Mouse (Mus musculus) neural tube, embryonic 14.5 days (tissue): ENCODE data around the gene Ppm1d. TPM values are rescaled to one million over a fixed set of nuclear protein-coding genes. Genes with fewer than 3 reads are reported as not detected.

Source experiments
- ATAC-seq: fragments of 200-750 bp; cut with Nextera tagmentation; 2 replicates; pipeline ENCODE4 v1.8.0; 2017; ENCODE audit warnings: low read depth, mild to moderate bottlenecking, moderate TSS enrichment, moderate library complexity
- H3K27ac ChIP-seq: fragments of 300-500 bp; sonication (generic); 2 replicates; pipeline ENCODE4 v1.5.1; 2014; ENCODE audit warnings: low read depth, mild to moderate bottlenecking, control low read depth, low read length, moderate library complexity, mixed read lengths
- H3K27me3 ChIP-seq: fragments of 300-500 bp; sonication (generic); 2 replicates; pipeline ENCODE4 v1.6.1; 2014; ENCODE audit warnings: low read length; ENCODE audit not compliant: control insufficient read depth, insufficient read depth
- H3K36me3 ChIP-seq: fragments of 300-500 bp; sonication (generic); 2 replicates; pipeline ENCODE4 v1.6.1; 2014; ENCODE audit warnings: low read length, mixed read lengths; ENCODE audit not compliant: control insufficient read depth, insufficient read depth
- H3K4me1 ChIP-seq: fragments of 300-500 bp; sonication (generic); 2 replicates; pipeline ENCODE4 v1.6.1; 2014; ENCODE audit warnings: low read length; ENCODE audit not compliant: control insufficient read depth, insufficient read depth
- H3K4me2 ChIP-seq: fragments of 300-500 bp; sonication (generic); 2 replicates; pipeline ENCODE4 v1.6.1; 2014; ENCODE audit warnings: mild to moderate bottlenecking, low read depth, low read length, control low read depth
- H3K4me3 ChIP-seq: fragments of 300-500 bp; sonication (generic); 2 replicates; pipeline ENCODE4 v1.5.1; 2014; ENCODE audit warnings: low read depth, low read length, control low read depth, mixed read lengths
- H3K9ac ChIP-seq: fragments of 300-500 bp; sonication (generic); replicated peaks from 2 replicates; pipeline ENCODE4 v1.6.1; 2014; ENCODE audit warnings: low read depth, mild to moderate bottlenecking, control low read depth, low read length, mixed read lengths
- H3K9me3 ChIP-seq: fragments of 300-500 bp; sonication (generic); 2 replicates; pipeline ENCODE4 v1.6.1; 2016; ENCODE audit warnings: low read length; ENCODE audit not compliant: control insufficient read depth
- WGBS: fragments of 180-500 bp; shearing (Covaris S2); extraction: QIAGEN DNeasy Blood & Tissue Kit; methylation state at CpG from one replicate; pipeline ENCODE4 v1.1.7; 2014; 5-methylcytosine and 5-hydroxymethylcytosine counted together
- polyA plus RNA-seq: library from polyadenylated mRNA; unstranded; fragments of >200 nt; fragmentation: Nextera tagmentation; extraction: Ambion mirVana; gene quantifications from 2 replicates; pipeline ENCODE4 v1.2.1, GENCODE M21; 2014

The Ppm1d gene
- polyA plus RNA-seq, 1 experiment from 2014 or later = 19.5 TPM

DNA sequence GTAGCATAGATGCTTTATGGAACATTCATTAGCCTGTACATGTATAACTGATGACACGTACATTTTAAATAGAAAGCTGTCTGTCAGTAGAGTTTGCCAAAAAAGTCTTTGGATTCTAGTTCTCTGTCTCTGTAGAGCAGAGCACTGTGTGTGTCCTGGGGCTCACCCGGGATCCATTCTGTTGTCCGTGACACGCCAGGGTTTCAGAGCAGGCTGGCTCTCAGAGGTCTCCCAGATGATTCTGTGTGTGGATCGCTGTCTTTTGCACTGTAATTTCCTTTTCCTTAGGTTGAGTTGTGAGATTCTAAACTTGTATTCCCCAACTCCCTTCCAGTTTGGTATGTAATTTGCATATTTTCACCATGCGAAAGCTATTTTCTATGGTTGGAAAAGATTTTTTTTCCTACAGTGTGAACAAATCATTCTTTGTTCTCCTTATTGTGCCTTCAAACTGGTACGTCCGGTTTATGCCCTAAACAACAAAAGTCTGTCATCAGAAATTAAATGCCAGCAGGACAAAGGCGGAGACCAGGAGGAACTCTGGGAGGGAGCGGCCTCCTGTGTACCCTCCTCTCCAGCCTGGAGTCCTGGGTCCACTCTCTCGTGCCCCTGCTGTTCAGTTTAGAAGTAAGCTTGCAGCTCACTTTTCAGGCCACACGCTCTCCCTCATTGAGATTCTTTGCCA lies 81.3 kb downstream of the Ppm1d start:
- no peak for ATAC-seq
- no peak overlapping the region for H3K27ac ChIP-seq

DNA sequence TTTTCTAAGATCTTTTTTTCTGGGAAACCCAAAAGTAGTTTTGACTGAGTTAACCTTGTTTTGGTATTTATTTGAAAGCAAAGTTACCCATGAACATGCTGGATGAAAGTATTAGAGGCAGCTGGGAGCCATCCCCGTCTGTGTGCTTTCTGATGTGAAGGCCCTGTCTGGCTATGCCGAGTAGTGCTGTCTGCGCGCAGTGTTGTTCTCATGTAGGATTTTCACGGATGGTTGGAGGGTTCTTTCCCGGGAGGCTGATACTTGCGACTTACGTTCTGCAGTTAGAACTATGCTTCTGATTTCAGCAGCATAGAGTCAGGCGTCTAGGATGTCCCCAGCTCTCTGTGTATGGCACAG lies 81.8 kb downstream of the Ppm1d start:
- H3K27me3 ChIP-seq = no peaks in the 10 kb centered on the region
- no peak overlapping the region for H3K27ac ChIP-seq
- ATAC-seq = no peak
- H3K9me3 ChIP-seq = no peaks in the 10 kb centered on the region
- H3K4me2 ChIP-seq = no peak overlapping the region
- H3K9ac ChIP-seq = no peak overlapping the region
- no peaks in the 10 kb centered on the region for H3K36me3 ChIP-seq
- no peaks in the 10 kb centered on the region for H3K4me1 ChIP-seq
- no peak overlapping the region for H3K4me3 ChIP-seq
- 37% methylated on average over 9 of the region's 9 CpGs for WGBS

More for the DNA sequence above, 81.3 kb downstream of the Ppm1d start:
- Histone ChIP-seq H3K27me3 (no peaks in the 10 kb centered on the region), H3K4me3 (no peak overlapping the region), H3K4me1 (no peaks in the 10 kb centered on the region), H3K9me3 (no peaks in the 10 kb centered on the region), H3K36me3 (no peaks in the 10 kb centered on the region), H3K9ac (no peak overlapping the region), H3K4me2 (no peak overlapping the region)
- WGBS = 31% methylated on average over 12 of the region's 12 CpGs

DNA sequence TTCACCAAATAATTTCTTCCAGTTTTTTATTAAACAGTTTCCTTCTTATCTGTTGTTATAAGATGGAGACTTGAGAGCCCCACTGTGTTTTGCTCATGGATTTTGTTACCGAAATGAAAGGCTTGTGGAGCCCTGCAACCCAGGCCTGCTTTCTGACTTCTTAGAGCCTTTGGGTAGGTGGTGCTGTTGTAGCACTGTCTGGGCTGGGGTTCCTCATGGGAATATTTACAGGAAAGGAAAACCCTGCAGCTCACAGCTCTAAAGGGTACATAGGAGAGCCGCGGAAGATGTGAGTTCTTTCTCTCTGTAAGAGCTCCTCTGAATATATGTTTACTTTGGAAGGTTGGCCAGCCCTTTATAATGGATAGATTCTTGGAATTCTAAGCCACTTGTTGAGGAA lies 82.9 kb downstream of the Ppm1d start:
- no peak for ATAC-seq
- H3K4me1 ChIP-seq = no peaks in the 10 kb centered on the region
- H3K27me3 ChIP-seq = no peaks in the 10 kb centered on the region
- no peak overlapping the region for H3K9ac ChIP-seq
- 60% methylated on average over 3 of the region's 3 CpGs for WGBS
- no peak overlapping the region for H3K4me3 ChIP-seq
- H3K9me3 ChIP-seq = no peaks in the 10 kb centered on the region
- H3K4me2 ChIP-seq = no peak overlapping the region
- no peaks in the 10 kb centered on the region for H3K36me3 ChIP-seq
- H3K27ac ChIP-seq = no peak overlapping the region

DNA sequence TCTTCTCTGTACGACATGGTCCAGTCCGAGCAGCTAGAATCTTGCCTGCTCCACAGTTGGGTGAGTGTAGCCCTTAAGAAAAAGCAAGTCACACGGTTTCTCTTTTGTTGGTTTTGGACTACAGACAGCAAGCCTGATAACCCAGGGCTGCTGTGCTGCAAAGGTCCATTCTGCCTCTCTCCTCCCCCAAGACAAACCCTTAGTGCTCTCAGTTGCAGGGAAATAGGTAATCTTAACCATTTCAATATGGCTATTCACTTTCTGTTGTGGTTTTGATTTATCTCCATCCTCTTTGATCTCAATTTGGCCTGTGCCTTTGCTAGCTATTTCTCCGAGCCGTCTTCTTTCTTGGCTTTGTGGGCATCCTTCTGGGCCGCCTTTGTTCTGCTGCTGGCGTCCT lies 84.3 kb downstream of the Ppm1d start:
- H3K27me3 ChIP-seq = no peaks in the 10 kb centered on the region
- no peaks in the 10 kb centered on the region for H3K9me3 ChIP-seq
- H3K4me2 ChIP-seq = no peak overlapping the region
- 26% methylated on average over 7 of the region's 7 CpGs for WGBS
- no peaks in the 10 kb centered on the region for H3K4me1 ChIP-seq
- H3K4me3 ChIP-seq = no peak overlapping the region
- no peak for ATAC-seq
- no peak overlapping the region; the same call in 1 of the 2 replicates for H3K9ac ChIP-seq
- no peaks in the 10 kb centered on the region for H3K36me3 ChIP-seq
- no peak overlapping the region for H3K27ac ChIP-seq

Other genes starting within 250 kb of the Ppm1d start
- gene Usp32, start 171.1 kb upstream of the Ppm1d start, polyA plus RNA-seq = 20.2 and 21.1 TPM in 2 replicates
- 1.2 and 1.3 TPM in 2 replicates for gene 1700125H20Rik, start 140.8 kb upstream of the Ppm1d start, polyA plus RNA-seq
- 61.0 and 63.7 TPM in 2 replicates for gene Appbp2, start 76.1 kb upstream of the Ppm1d start, polyA plus RNA-seq
- 30.9 and 41.9 TPM in 2 replicates for gene Bcas3, start 41.9 kb downstream of the Ppm1d start, polyA plus RNA-seq